Mouse (Mus musculus): ENCODE data around the gene Syt3. TPM values are rescaled to one million over a fixed set of nuclear protein-coding genes. Genes with fewer than 3 reads are reported as not detected.

Syt3 gene
- polyA plus RNA-seq, 1 experiment from 2014 or later = 0.03 TPM

DNA sequence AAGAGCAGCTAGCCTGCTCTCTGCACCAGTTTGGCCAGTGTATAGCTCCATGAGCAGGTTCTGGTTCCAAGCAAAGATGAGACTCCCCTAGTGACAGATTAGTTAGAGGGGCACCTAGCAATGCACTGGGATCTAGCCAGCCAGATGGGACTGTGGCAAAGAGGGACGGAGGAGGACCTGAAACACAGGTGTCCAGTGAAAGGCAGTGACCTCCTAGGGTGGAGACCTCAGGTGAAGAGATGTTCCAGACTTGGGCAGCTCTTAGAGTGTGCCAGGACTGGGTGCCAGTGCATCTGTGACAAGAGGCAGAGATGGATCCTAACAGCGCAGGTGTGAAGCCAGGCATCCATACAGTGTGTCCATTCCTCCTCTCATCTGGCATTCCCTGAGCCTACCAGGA, 55.8 kb downstream of the Syt3 start:
- Histone ChIP-seq H3K4me1 (replicated peaks) (peaks cover 16% of the 10 kb centered on the region), H3K9me3 (replicated peaks) (no peaks in the 10 kb centered on the region), H3K4me2 (no peak overlapping the region), H3K4me3 (replicated peaks) (no peak overlapping the region), H3K27me3 (peaks cover 95% of the 10 kb centered on the region), H3K36me3 (no peaks in the 10 kb centered on the region), H3K9ac (no peak overlapping the region), H3K27ac (no peak overlapping the region)
- DNase-seq = no peak
- WGBS (ENCODE audit: insufficient replicate concordance) = 53% methylated on average over 2 of the region's 2 CpGs
- no peak for ATAC-seq (ENCODE audit: low read depth)

DNA sequence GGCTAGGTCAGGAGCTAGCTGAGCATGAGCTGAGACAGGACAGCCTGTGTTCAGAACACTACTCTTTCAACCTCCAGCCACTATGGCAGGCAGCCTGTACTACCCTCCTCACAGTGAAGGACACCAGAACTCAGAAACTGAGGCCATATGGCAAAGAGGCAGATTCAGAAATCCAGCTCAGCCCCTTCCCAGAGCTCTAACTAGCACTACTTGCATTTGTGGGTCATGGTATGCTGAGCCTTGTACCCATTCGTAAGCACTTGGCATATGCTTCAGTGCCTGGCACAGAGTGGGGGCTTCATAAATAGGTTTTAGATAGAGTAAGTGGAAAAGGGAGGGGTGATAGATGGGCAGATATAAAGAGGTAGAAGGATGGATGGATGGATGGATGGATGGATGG, 56.6 kb downstream of the Syt3 start:
- H3K27me3 ChIP-seq = peaks cover 95% of the 10 kb centered on the region
- WGBS (ENCODE audit: insufficient replicate concordance) = 57% methylated on average over 1 of the region's 1 CpGs

GRCm38 (mm10) chr7:44441180-44441579, 57.3 kb downstream of the Syt3 start:
- Histone ChIP-seq H3K4me3 (replicated peaks) (no peak overlapping the region), H3K4me1 (replicated peaks) (peaks cover 9% of the 10 kb centered on the region), H3K27ac (no peak overlapping the region), H3K4me2 (no peak overlapping the region), H3K36me3 (no peaks in the 10 kb centered on the region), H3K27me3 (peaks cover 95% of the 10 kb centered on the region), H3K9me3 (replicated peaks) (no peaks in the 10 kb centered on the region), H3K9ac (no peak overlapping the region)
- WGBS (ENCODE audit: insufficient replicate concordance) = 7% methylated on average over 1 of the region's 1 CpGs
- ATAC-seq (ENCODE audit: low read depth) (no peak), DNase-seq (no peak)

More for the DNA sequence above, 56.6 kb downstream of the Syt3 start:
- no peak for DNase-seq
- Histone ChIP-seq H3K4me1 (replicated peaks) (peaks cover 16% of the 10 kb centered on the region), H3K4me2 (no peak overlapping the region), H3K4me3 (replicated peaks) (no peak overlapping the region), H3K9ac (no peak overlapping the region), H3K36me3 (no peaks in the 10 kb centered on the region), H3K9me3 (replicated peaks) (no peaks in the 10 kb centered on the region), H3K27ac (no peak overlapping the region)
- ATAC-seq (ENCODE audit: low read depth) = no peak

GRCm38 (mm10) chr7:44441648-44442109, 57.8 kb downstream of the Syt3 start:
- Histone ChIP-seq H3K4me1 (replicated peaks) (peaks cover 4% of the 10 kb centered on the region), H3K4me2 (no peak overlapping the region), H3K36me3 (no peaks in the 10 kb centered on the region), H3K9ac (no peak overlapping the region), H3K27ac (no peak overlapping the region), H3K4me3 (replicated peaks) (no peak overlapping the region), H3K9me3 (replicated peaks) (no peaks in the 10 kb centered on the region), H3K27me3 (peaks cover 95% of the 10 kb centered on the region)
- no peak for ATAC-seq (ENCODE audit: low read depth)
- no peak for DNase-seq
- WGBS (ENCODE audit: insufficient replicate concordance) = 3% methylated on average over 12 of the region's 14 CpGs

GRCm38 (mm10) chr7:44442407-44442821, 58.5 kb downstream of the Syt3 start:
- no peak overlapping the region for H3K4me3 ChIP-seq (replicated peaks)

GRCm38 (mm10) chr7:44443268-44444173, 59.6 kb downstream of the Syt3 start:
- DNase-seq (no peak), ATAC-seq (ENCODE audit: low read depth) (no peak)
- 17% methylated on average over 20 of the region's 20 CpGs for WGBS (ENCODE audit: insufficient replicate concordance)
- Histone ChIP-seq H3K4me1 (replicated peaks) (no peaks in the 10 kb centered on the region), H3K36me3 (no peaks in the 10 kb centered on the region), H3K27me3 (peaks cover 93% of the 10 kb centered on the region), H3K4me2 (no peak overlapping the region), H3K4me3 (replicated peaks) (no peak overlapping the region), H3K9ac (no peak overlapping the region), H3K9me3 (replicated peaks) (no peaks in the 10 kb centered on the region), H3K27ac (no peak overlapping the region)

More at GRCm38 (mm10) chr7:44442407-44442821, 58.5 kb downstream of the Syt3 start:
- DNase-seq (no peak), ATAC-seq (ENCODE audit: low read depth) (no peak)
- no peaks in the 10 kb centered on the region for H3K9me3 ChIP-seq (replicated peaks)
- H3K36me3 ChIP-seq = no peaks in the 10 kb centered on the region
- H3K4me1 ChIP-seq (replicated peaks) = no peaks in the 10 kb centered on the region
- H3K27me3 ChIP-seq = peaks cover 98% of the 10 kb centered on the region
- H3K27ac ChIP-seq = no peak overlapping the region
- no peak overlapping the region for H3K4me2 ChIP-seq
- 1% methylated on average over 14 of the region's 14 CpGs for WGBS (ENCODE audit: insufficient replicate concordance)
- H3K9ac ChIP-seq = no peak overlapping the region

DNA sequence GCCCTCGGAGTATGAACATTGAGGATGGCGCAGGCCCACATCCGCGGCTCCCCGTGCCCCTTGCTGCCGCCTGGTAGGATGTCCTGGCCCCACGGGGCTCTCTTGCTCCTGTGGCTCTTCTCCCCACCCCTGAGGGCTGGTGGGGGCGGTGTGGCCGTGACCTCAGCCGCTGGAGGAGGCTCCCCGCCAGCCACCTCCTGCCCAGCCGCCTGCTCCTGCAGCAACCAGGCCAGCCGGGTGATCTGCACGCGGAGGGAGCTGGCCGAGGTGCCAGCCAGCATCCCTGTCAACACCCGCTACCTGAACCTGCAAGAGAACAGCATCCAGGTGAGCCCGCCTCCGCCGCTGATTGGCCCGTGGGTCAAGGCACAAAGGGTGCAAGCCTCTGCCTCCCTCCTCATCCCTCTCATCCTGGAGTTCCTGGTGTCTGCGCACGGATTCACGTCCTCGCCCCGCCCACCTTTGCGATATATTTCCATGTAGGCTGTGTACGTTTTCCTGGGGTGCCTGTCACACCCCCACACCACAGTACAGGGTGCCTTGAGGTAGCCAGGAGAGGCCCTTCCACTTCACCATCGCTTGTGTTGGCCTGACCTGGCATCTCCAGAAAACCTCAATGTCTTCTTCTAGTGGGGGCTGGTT, 61.1 kb downstream of the Syt3 start:
- peaks cover 91% of the 10 kb centered on the region for H3K27me3 ChIP-seq
- no peak for ATAC-seq (ENCODE audit: low read depth)
- WGBS (ENCODE audit: insufficient replicate concordance) = 8% methylated on average over 29 of the region's 29 CpGs
- H3K9ac ChIP-seq = no peak overlapping the region
- no peaks in the 10 kb centered on the region for H3K9me3 ChIP-seq (replicated peaks)
- no peak overlapping the region for H3K27ac ChIP-seq
- H3K36me3 ChIP-seq = no peaks in the 10 kb centered on the region
- H3K4me3 ChIP-seq (replicated peaks) = no peak overlapping the region
- no peak for DNase-seq
- no peak overlapping the region for H3K4me2 ChIP-seq
- no peaks in the 10 kb centered on the region for H3K4me1 ChIP-seq (replicated peaks)

DNA sequence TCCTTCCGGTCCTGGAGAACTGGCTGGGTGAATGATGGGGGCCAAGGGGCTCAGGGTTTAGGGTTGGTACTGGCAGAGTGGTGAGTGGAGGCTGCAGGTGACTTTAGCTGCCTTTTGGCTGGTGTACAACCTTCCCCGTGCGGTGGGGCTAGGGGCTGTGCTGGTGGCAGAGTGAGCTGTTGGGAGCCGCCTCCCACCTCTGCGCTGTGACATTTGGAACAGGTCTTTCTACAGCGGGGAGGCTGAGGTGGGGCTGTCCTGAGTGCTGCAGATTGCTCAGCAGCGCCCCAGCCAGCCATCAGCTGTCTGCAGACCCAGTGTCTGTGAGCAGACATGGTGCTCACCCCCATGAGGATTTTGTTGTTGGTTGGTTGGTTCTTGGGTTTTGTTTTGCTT, 61.6 kb downstream of the Syt3 start:
- Histone ChIP-seq H3K4me2 (no peak overlapping the region), H3K36me3 (no peaks in the 10 kb centered on the region), H3K9me3 (replicated peaks) (no peaks in the 10 kb centered on the region), H3K4me3 (replicated peaks) (no peak overlapping the region), H3K27me3 (peaks cover 90% of the 10 kb centered on the region), H3K9ac (no peak overlapping the region), H3K27ac (no peak overlapping the region), H3K4me1 (replicated peaks) (no peaks in the 10 kb centered on the region)
- ATAC-seq (ENCODE audit: low read depth) (no peak), DNase-seq (no peak)
- 6% methylated on average over 7 of the region's 7 CpGs for WGBS (ENCODE audit: insufficient replicate concordance)

DNA sequence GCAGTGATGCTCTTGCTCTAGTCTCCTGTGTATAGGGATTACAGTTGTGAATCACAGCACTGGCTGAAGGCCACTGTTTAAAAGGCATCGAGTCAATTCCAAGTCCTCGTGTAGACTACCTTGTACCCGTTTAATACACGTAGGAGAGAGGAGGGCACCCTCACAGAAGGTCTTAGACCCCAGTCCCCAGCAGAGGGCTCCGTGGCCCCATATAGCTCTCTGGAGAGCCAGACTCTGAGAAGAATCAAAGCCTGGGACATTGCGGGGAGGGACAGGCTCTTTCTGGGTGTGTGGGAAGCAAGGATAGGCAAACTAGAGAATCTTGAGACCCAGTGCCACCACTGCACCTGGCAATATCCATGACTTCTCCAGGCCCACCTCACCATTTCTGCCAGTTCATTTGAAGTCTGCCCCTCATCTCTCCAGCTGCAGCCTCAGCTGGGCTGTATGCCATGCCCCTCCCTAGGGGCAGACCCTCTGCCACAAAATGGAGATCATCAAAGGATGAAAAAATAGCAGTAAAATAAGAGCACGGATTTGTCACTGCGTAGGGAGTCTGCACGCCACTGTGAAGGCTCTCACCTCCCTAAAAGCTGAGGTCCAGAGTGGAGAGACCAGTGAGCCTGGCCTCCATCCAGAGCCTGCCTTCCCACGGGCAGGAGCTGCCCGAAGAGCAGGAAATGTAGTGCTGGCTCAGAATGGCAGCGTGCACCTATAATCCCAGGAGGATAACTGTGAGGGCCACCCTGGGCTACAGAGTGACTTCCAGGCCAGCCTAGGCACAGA, 62.4 kb downstream of the Syt3 start:
- Histone ChIP-seq H3K4me3 (replicated peaks) (no peak overlapping the region), H3K27ac (no peak overlapping the region), H3K27me3 (peaks cover 85% of the 10 kb centered on the region), H3K9me3 (replicated peaks) (no peaks in the 10 kb centered on the region), H3K36me3 (no peaks in the 10 kb centered on the region), H3K9ac (no peak overlapping the region), H3K4me2 (no peak overlapping the region), H3K4me1 (replicated peaks) (no peaks in the 10 kb centered on the region)
- WGBS (ENCODE audit: insufficient replicate concordance) = 39% methylated on average over 12 of the region's 12 CpGs
- DNase-seq (no peak), ATAC-seq (ENCODE audit: low read depth) (no peak)

Data from liver, embryonic 13.5 days (tissue).